Mouse (Mus musculus): ENCODE measurements around the gene Nmnat1. TPM values are rescaled to one million over a fixed set of nuclear protein-coding genes. Genes with fewer than 3 reads are reported as not detected.

Nmnat1 gene
- 1.4 and 2.4 TPM in 2 replicates for polyA plus RNA-seq (2012; ENCODE audit: low replicate concordance)

DNA sequence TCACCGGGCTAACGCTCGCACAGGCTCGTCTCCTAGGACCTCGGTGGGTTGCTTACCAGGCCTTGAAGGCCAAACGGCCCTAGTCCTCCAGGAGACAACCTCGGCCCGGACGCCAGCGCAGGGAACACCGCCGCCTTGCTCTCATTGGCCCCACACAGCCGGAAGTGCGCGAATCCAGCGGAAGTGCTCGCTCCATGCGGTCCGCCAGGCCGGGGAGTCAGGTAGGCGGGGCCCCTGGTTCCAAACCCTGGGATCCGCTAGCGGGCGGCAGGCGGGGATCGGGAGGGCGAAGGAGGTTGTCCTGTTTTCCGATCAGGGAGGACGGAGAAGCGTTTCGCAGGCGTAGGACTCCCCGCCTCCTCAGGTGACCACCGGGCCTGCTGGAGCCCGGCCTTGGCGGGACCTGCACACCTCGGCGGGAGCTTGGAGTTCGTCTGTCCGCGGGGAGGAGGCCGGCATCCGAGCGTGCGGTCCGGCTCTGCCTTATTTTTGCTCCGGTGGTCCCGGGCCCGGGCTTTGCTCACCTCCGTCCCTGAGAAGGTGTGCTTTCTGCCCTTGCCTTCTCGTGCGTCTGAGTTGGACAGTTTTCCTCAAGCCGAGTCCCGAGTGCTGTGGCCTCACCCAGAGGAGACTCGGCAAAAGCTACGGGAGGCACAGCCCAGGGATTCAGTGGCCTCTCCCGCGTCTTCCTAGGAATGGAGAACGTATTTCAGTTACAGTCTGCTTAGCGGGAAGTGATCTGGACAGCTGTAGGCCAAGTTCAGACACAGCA is at the start of gene Nmnat1, which contains the start of gene Lzic:
TSS of gene Nmnat1 (minus strand) at position 150 of the 772 bp plus-strand sequence.
TSS of gene Lzic (plus strand) at position 177 of the 772 bp plus-strand sequence.

DNA sequence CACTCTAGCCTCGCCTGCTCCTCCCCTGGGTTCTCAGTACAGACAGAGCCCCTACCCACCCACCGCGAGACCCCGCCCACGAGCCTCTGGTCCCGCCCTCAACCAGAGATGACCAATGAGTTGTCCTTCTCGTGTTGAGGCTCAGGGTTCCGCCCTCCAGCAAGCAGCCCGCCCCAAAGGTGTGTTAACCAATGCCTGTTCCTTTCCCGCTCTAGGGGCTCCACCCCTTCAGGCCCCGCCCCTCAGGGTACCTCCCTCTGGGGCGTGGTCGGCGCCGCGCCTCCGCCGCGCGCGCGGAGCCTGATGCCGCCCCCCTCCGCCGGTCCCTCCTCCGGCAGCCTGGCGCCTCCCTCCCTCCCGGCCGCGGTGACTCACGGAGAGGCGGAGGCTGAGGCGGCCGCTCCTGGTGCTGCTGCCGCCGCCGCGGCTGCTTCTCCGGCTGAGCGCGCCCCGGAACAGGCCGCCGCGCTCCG is 32.9 kb upstream of the Nmnat1 start, which contains the start of gene Ctnnbip1:
TSS of gene Ctnnbip1 (plus strand) at position 369 of the 473 bp plus-strand sequence.

GRCm38 (mm10) chr4:149477078-149477477 is 7.9 kb downstream of the Nmnat1 start, which contains the start of gene Tmem274:
Tmem274 (plus strand) TSS chr4:149477378.

GRCm38 (mm10) chr4:149454879-149455278 is 30.1 kb downstream of the Nmnat1 start, which contains the start of gene Rbp7:
Rbp7 (minus strand) TSS chr4:149454978.

DNA sequence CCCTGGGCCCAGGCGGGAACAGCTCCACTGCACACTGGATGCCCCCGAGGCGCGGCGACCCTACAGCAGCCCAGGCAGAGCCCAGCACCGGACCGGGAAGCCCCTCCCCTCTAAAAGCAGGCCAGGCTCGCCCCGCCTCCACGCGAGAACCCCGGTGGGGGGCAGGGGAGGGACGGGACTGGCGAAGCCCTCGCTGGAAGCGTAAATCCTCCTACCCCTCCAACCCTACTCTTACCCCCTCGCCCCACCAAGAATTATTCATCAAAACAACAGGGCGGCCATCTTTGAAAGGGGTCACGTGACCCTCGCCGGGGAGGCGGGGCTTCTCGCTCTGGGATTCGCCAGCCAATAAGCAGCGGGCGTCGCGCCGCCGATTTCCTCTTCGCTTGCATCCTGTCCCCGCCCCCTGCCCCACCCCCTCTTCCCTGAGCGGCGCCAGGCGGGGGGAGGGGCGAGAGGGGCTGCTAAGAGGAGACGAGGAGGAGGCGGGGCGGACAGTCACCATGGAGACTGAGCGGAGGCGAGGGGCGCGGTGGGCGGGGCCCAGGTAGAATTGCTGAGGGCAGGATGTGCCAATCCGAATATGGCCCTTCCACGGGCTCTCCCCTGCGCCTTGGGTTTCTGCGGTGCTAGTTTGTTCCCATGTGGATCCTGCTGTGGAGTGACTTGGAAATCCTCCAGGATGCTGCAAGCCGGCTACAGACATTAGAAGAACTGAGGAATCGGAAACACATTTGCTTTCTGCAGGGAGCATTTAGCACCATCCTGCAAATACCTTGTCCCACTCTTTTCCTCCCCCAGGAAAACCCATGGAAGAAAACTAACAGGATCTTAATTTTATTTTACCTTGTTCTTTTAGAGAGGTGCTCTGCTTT is 58.4 kb downstream of the Nmnat1 start, which contains the start of gene Ube4b:
TSS of gene Ube4b (minus strand) at position 425 of the 875 bp plus-strand sequence.

Other genes starting within 250 kb of the Nmnat1 start
- 3.4 and 20.8 TPM in 2 replicates for gene Kif1b, start 177.5 kb downstream of the Nmnat1 start, polyA plus RNA-seq (2012; ENCODE audit: low replicate concordance)
- 186 and 278 TPM in 2 replicates for gene Ube4b, start 58.5 kb downstream of the Nmnat1 start, polyA plus RNA-seq (2012; ENCODE audit: low replicate concordance)
- gene Rbp7, start 30.2 kb downstream of the Nmnat1 start, polyA plus RNA-seq (2012; ENCODE audit: low replicate concordance) = not detected in 2 replicates
- not detected in 2 replicates for gene Tmem274, start 7.8 kb downstream of the Nmnat1 start, polyA plus RNA-seq (2012; ENCODE audit: low replicate concordance)
- 9.2 and 16.2 TPM in 2 replicates for gene Lzic, start within 50 bp of the Nmnat1 start, polyA plus RNA-seq (2012; ENCODE audit: low replicate concordance)
- 2.4 and 8.2 TPM in 2 replicates for gene Ctnnbip1, start 33.0 kb upstream of the Nmnat1 start, polyA plus RNA-seq (2012; ENCODE audit: low replicate concordance)
- 12.8 and 19.9 TPM in 2 replicates for gene Clstn1, start 101.3 kb upstream of the Nmnat1 start, polyA plus RNA-seq (2012; ENCODE audit: low replicate concordance)
- 164 and 189 TPM in 2 replicates for gene Pik3cd, start 217.4 kb upstream of the Nmnat1 start, polyA plus RNA-seq (2012; ENCODE audit: low replicate concordance)